Mouse (Mus musculus) cerebellum, adult 11 months (tissue): ENCODE results near the gene Zbtb43.

ENCODE experiments used
- DNase-seq: peaks from one replicate; pipeline ENCODE4 v3.0.0; 2022

The Zbtb43 gene

DNA sequence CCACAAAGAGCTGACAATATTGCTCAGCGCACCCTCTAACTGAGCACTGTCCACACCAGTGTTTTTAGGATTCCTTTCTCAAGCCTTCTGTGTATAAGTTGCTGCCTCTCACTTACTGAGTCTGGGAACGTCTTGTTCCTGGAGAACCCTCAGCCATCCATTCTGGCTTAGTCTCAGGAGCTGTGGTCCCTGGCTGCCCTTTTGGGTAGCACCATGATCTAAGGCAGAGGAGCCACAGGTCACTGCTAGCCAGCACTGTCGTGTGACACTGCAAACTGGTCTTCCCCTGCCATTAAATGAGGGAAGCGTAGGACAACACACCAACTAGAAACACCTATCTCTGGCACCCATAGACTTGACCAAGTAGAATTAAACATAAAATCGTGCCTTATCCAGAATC is 15.6 kb downstream of the Zbtb43 start:
- no peak for DNase-seq

GRCm38 (mm10) chr2:33452140-33452539 is 16.2 kb downstream of the Zbtb43 start:
- DNase-seq, result no peak

DNA sequence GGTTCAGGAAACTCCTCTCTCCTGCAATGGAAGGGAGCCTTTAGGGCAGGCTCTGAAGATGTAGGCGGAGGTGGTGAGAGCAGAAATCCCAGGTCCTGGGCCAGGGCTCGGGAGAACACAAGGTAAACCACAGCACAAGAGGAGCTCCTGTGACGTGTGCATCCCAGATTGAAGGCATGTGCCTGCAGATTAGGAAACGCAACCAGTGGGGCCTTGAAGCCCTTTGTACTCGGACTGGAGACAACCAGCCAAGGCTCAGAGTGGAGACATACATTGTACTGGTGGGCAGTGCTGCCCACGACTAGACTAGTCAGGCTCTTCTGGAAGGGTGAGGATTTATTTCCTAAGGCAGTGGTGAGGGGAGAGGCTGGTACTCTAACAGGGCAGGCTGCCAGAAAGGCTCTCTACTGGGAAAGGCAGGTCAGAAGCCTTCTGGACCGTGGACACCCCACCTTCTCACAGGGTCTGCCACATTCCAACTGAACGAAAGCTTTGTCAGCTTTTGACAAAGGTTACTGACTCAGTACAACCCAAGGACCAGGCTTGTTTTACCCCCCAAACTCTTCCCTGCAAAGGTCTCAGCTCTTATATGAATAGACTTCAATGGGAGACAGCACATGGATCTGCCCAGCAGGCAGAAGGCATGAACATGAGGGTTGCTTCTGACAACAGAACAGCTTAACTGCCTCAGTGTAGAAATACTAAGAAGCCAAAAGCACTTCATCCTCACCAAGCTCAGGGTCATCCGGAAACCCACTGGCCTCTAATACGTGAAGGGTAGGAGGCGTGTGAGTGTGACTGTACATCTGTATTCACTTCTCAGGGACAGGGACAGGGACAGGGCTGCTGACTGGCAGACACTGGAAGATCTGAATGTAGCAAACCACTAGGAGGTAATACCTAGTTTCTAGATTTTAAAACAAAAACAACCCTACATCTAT is 17.1 kb downstream of the Zbtb43 start:
- no peak for DNase-seq

GRCm38 (mm10) chr2:33449119-33449873 is 19.1 kb downstream of the Zbtb43 start:
- no peak for DNase-seq

- no peak for DNase-seq
These were observed 21.6 kb downstream of the Zbtb43 start for GRCm38 (mm10) chr2:33446796-33447195.

DNA sequence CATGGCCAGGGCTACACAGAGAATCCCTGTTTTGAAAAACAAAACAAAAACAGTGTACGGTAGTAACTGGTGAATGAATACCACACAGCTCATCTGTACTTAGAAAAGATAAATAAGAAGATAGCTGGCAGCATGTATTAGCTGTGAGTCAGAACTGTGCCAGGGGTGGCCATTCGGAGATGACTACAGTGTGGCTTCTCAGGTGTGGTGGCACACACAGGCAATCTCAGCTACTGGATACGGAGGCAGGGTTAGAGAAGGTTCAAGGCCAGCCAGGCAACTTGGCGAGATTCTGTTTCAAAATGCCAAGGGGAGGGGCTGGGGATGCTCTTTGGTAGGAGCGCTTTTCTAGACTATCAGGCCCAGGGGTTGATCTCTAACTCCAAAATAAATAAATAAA is 22.6 kb downstream of the Zbtb43 start:
- DNase-seq, result no peak

DNA sequence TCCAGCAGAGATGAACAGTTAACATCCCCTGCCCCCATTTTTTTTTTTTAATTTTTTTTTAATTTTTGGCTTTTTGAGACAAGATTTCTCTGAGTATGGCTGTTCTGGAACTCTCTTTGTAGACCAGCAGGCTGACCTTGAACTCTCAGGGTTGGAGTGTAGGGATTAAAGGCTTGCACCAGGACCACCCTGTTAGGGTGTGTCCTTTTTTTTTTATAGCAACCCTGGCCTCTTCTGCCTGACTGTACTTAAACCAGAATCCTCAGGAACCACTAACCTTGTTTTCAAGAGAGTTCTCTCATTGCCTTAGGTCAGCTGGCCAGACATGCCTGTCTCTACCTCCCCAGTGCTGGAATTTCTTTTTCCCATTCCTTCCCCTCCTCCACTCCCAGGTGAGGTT is 23.5 kb downstream of the Zbtb43 start:
- DNase-seq, result no peak

DNA sequence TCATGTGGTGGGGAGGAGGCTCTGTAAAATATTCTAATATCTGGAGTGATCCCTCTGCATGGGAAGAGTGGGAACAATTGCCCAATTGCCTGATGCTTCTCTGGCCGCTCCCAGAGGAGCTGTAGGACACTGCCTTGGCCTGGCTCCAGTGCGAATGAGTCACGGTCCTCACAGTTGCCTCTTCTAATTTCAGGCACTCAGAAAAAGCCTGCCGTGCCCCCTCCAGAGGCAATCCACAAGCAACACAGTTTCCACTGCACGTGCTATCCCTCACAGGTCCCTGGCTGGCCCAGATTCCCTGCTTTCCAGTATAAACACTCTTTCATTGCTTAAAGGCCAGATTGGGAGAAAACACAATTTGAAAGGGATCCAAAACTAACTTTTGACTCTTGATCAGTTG is 24.0 kb downstream of the Zbtb43 start:
- DNase-seq, result peak; percentile 73

DNA sequence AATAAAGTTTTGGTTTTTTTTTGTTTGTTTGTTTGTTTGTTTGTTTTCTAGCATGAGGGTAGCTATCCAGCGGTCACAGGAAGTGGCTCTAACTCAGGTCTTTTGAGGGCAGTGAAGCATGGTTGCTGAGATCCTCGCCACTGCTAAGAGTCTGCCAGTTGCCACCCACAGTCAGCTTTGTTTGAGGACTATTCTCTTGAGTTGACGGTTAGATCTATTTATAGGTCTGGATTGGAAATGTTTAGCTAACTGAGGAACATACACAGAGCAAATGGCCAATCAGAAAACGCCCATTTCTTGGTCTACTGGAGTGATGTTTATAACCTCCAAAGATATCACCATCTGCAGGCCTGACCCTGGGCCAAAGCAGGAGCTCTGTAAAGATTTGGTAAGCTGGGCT is 25.7 kb downstream of the Zbtb43 start:
- no peak for DNase-seq

- DNase-seq, result no peak
These were observed 27.5 kb downstream of the Zbtb43 start for GRCm38 (mm10) chr2:33440893-33441292.

GRCm38 (mm10) chr2:33439980-33440670 is 28.2 kb downstream of the Zbtb43 start:
- no peak for DNase-seq

- DNase-seq, result no peak
These were observed 28.9 kb downstream of the Zbtb43 start for GRCm38 (mm10) chr2:33439471-33439881.

GRCm38 (mm10) chr2:33438377-33438776 is 30.0 kb downstream of the Zbtb43 start:
- DNase-seq, result no peak

GRCm38 (mm10) chr2:33437184-33437583 is 31.2 kb downstream of the Zbtb43 start:
- no peak for DNase-seq

GRCm38 (mm10) chr2:33436035-33436580 is 32.3 kb downstream of the Zbtb43 start:
- DNase-seq, result no peak

GRCm38 (mm10) chr2:33435036-33435650 is 33.2 kb downstream of the Zbtb43 start:
- no peak for DNase-seq

DNA sequence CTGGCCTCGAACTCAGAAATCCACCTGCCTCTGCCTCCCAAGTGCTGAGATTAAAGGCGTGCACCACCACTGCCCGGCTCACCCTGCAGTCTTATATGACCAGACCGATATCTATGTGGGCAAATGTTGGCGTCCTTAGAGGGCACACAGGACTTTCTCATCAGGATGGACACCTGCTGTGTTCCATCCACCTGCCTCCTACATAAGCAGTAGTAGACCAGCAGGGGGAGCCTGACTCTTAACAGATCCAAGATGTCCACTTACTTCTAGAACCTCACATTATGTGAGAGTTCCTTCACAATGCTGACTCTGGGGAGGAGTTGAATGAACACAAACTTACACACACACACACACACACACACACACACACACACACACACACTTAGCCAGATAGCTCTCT is 35.5 kb downstream of the Zbtb43 start:
- DNase-seq, result peak; percentile 45

- peak; percentile 47 for DNase-seq
These were observed 37.3 kb downstream of the Zbtb43 start, which contains the start of gene Zbtb34 for GRCm38 (mm10) chr2:33430771-33431699. Zbtb34 (minus strand) TSS chr2:33431324.

GRCm38 (mm10) chr2:33430081-33430770 is 38.1 kb downstream of the Zbtb43 start:
- DNase-seq, result no peak

GRCm38 (mm10) chr2:33429339-33429738 is 39.0 kb downstream of the Zbtb43 start:
- no peak for DNase-seq
